Mouse (Mus musculus): ENCODE measurements around the gene Cox7c.

DNA sequence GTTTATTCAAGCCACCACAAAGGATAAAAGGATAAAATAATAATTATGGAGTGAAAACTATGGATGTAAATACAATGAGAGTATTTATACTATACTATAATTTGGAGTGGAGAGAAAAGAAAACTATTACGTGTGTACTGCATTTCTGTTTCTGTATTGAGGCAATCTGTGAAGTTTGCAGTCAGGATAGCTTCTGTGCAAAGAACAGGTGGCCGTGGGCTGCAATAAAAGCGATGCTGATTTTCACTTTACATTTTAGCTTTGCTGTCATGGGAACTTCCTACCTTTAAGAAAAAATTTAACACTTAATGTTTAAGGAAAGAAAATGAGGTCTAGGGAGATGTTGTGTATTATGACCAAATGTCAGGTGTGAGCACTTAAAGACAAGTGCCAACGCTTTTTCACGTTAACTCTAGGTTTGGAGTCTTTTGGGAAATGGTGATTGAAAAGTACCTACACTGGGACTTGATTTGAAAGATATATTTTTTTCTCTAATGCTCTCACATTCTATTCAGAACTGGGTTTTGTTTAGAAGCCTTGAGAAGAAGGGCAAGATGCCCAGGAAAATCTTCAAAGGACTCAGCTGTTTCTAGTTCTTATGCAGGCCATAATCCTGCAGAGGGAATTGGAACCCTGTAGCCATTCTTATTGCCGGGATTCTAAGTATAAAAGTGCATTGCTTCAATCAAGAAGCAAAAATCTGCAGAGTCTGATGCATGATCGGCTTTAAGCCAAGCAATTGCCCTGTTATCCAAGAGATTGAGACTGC is 41.6 kb downstream of the Cox7c start:
- TF ChIP-seq CTCF (IDR thresholded peaks at IDR 0.05; ENCODE audit: borderline replicate concordance, control insufficient read depth, extremely low read depth, insufficient read depth, low read length, poor library complexity) (no peak), POLR2A (IDR thresholded peaks at IDR 0.05; ENCODE audit: control insufficient read depth, extremely low read depth, insufficient read depth, low read length, poor library complexity) (no peak)
